Mouse (Mus musculus) liver, adult 2 months (tissue): ENCODE measurements around the gene Gm20388. TPM values are rescaled to one million over a fixed set of nuclear protein-coding genes. Genes with fewer than 3 reads are reported as not detected.

Experiments used
- DNase-seq: peaks from one replicate; pipeline ENCODE4 v3.0.0-alpha.2; 2011; ENCODE audit warnings: low read depth, low spot score; ENCODE audit errors: extremely low read depth
- H3K27ac ChIP-seq: fragments of 200-500 bp; replicated peaks from 2 replicates; pipeline ENCODE4 v1.5.1; 2012; ENCODE audit warnings: low read depth, mild to moderate bottlenecking, control low read depth, inconsistent platforms, low read length; ENCODE audit not compliant: insufficient read depth
- H3K27me3 ChIP-seq: fragments of 200-500 bp; 2 replicates; pipeline ENCODE4 v1.6.1; 2012; ENCODE audit warnings: mild to moderate bottlenecking, moderate library complexity, low read length, inconsistent platforms; ENCODE audit not compliant: control insufficient read depth, insufficient read depth
- H3K36me3 ChIP-seq: fragments of 200-500 bp; 2 replicates; pipeline ENCODE4 v1.6.1; 2012; ENCODE audit warnings: low read length, inconsistent platforms; ENCODE audit not compliant: control insufficient read depth, insufficient read depth
- H3K4me1 ChIP-seq: fragments of 200-500 bp; 2 replicates; pipeline ENCODE4 v1.6.1; 2011; ENCODE audit warnings: low read length; ENCODE audit not compliant: control insufficient read depth, insufficient read depth
- H3K4me3 ChIP-seq: fragments of 200-500 bp; 2 replicates; pipeline ENCODE4 v1.5.1; 2011; ENCODE audit warnings: low read depth, mild to moderate bottlenecking, control low read depth, low read length, moderate library complexity; ENCODE audit not compliant: insufficient read depth
- H3K79me2 ChIP-seq: fragments of 200-500 bp; 2 replicates; pipeline ENCODE4 v1.6.1; 2012; ENCODE audit warnings: inconsistent platforms, mild to moderate bottlenecking, low read length, moderate library complexity; ENCODE audit not compliant: control insufficient read depth, insufficient read depth
- H3K9ac ChIP-seq: fragments of 200-500 bp; 2 replicates; pipeline ENCODE4 v1.6.1; 2012; ENCODE audit warnings: low read depth, mild to moderate bottlenecking, control low read depth, inconsistent platforms, low read length
- CTCF ChIP-seq: fragments of 200-500 bp; IDR thresholded peaks from 2 replicates; pipeline ENCODE4 v1.5.1; 2011; ENCODE audit warnings: low read depth, low read length, control low read depth
- POLR2A ChIP-seq: fragments of 200-500 bp; IDR thresholded peaks from 2 replicates; pipeline ENCODE4 v1.6.1; 2011; ENCODE audit warnings: low read length, control low read depth; ENCODE audit not compliant: insufficient read depth; ENCODE audit errors: extremely low read depth
- WGBS: fragments of 180-500 bp; shearing (Covaris S2); methylation state at CpG from one replicate; pipeline ENCODE4 v1.1.7; 2018; 5-methylcytosine and 5-hydroxymethylcytosine counted together
- polyA plus RNA-seq: library from polyadenylated mRNA; depleted of rRNA; stranded (reverse); fragments of >200 nt; gene quantifications from 2 replicates; pipeline ENCODE4 v1.2.3, GENCODE M21; 2012
- total RNA-seq: library from RNA; depleted of rRNA; stranded (reverse); fragments of >200 nt; gene quantifications from 2 replicates; pipeline ENCODE4 v1.2.3, GENCODE M21; 2014

Gm20388 gene
- total and polyA plus RNA-seq, 2 experiments = 6.4 to 19.9 TPM

DNA sequence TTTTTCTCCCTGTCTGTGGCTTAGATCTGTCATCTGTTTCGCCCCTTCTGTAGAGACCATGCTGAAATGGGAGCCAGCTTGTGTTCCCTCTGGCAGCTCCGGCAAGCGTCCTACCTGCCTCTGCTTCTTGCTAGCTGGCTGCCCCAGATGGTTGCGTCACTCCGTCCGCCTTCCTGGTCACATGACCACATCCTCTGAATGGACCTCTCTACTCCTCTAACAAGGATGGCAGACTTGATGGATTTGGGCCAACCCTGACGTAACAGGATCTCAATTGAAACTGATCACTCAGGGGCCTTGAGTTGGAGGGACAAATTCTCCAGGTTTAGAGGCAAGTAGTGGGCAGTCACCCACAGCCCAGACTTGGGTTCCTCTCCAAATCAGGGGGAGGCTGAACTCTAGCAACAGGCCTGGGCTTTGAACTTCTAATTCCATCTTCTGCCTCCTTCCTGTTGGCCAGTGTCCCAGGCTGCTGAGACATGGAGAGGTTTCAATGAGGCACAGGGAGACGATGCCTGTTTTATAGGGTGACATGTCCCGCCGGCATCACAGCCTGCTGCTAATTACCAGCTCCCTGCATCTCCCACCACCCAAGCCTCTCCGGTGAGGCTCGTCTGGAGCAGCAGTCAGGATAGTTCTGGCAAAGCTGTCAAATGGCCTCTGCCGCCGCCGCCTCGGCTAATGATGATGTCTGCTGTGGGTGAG lies 2279.9 kb downstream of the Gm20388 start:
- TF ChIP-seq POLR2A = no peak
- TF ChIP-seq CTCF = no peak
- no peaks in the 10 kb centered on the region for H3K4me1 ChIP-seq
- no peak overlapping the region for H3K9ac ChIP-seq
- WGBS = 57% methylated on average over 16 of the region's 16 CpGs
- no peak overlapping the region for H3K27ac ChIP-seq
- no peak overlapping the region for H3K4me3 ChIP-seq
- no peaks in the 10 kb centered on the region for H3K36me3 ChIP-seq
- H3K27me3 ChIP-seq = no peaks in the 10 kb centered on the region
- DNase-seq = peak; percentile 11
- H3K79me2 ChIP-seq = no peaks in the 10 kb centered on the region

DNA sequence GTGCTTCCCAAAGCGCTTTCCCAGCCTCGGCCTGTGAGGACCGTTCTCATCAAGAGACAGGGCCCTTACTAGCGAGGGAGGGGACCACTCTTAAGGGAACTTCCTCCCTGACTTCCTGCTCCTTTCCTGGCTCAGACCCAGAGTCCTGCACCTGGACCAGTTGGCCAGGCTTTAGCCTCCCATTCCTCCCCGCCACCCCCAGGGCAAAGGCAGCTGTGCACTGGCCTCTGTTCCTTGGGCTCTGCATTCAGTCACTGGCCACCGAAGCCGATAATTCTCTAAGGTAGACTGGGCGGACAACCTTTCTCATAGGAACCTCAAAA lies 2280.4 kb downstream of the Gm20388 start:
- TF ChIP-seq CTCF (no peak), POLR2A (no peak)
- 84% methylated on average over 8 of the region's 8 CpGs for WGBS
- Histone ChIP-seq H3K9ac (no peak overlapping the region), H3K36me3 (no peaks in the 10 kb centered on the region), H3K27me3 (no peaks in the 10 kb centered on the region), H3K4me1 (no peaks in the 10 kb centered on the region), H3K27ac (no peak overlapping the region), H3K4me3 (no peak overlapping the region), H3K79me2 (no peaks in the 10 kb centered on the region)
- no peak for DNase-seq

DNA sequence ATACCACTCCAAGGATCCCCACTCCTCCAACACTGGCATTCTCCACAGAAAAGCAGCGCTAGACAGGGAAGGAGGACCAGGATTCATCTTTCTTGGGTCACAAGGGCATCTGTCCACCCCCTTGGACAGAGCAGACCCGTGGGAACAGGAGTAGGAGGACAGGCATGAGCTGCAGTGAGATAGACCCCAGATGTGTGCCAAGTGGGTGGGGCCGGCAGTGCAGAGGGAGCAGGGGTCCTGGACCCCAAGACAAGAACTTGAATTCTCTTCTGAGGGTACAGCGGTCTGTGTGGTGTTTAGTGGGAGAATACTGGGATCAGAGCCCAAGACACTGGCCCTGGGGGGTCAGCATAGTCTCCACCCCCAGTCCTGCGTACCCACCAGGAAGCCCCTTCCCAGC lies 2282.1 kb downstream of the Gm20388 start:
- TF ChIP-seq CTCF (no peak), POLR2A (no peak)
- 80% methylated on average over 5 of the region's 5 CpGs for WGBS
- Histone ChIP-seq H3K4me1 (no peaks in the 10 kb centered on the region), H3K9ac (no peak overlapping the region), H3K79me2 (no peaks in the 10 kb centered on the region), H3K4me3 (no peak overlapping the region), H3K36me3 (no peaks in the 10 kb centered on the region), H3K27ac (no peak overlapping the region), H3K27me3 (no peaks in the 10 kb centered on the region)
- no peak for DNase-seq

DNA sequence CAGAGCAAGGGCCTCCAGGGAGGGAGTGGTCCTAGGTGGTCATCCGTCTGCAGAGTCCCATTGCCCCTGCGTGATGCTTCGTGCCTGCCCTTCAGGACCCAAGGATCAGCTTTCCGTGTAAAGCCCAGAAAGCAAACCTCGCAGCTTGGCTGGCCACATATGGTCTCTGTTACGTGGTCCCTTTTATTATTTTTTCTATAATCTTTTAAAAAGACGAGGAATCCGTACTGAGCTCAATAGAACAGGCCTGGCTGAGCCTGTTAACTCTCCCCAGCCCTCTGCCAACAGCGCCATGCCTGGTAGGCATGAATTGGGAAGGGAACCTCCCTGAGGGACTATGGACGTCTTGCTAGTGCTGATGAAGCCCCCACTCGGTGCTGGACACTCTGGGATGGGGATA lies 2282.9 kb downstream of the Gm20388 start:
- Histone ChIP-seq H3K27ac (no peak overlapping the region), H3K27me3 (no peaks in the 10 kb centered on the region)
- WGBS = 78% methylated on average over 11 of the region's 11 CpGs

DNA sequence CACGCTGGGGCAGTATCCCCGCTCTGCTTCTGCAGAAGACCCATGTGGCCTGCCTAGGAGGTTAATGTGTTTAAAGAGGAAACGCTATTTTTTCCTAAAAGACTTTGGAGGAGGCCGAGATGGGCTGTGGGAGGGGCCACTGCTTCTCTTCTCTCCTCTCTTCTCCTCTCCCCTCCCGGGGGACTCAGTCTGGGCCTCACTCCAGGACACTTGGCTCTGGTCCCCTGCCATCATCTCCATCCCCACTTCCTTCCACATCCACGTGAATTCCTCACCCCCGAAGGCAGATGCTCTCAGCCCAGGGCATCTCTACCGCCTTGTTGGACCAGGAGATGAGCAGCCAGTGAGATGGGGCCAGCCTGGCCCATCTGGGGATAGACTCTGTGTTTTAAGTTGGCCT lies 2283.8 kb downstream of the Gm20388 start:
- Histone ChIP-seq H3K79me2 (no peaks in the 10 kb centered on the region), H3K27ac (no peak overlapping the region), H3K4me1 (no peaks in the 10 kb centered on the region), H3K4me3 (no peak overlapping the region), H3K36me3 (no peaks in the 10 kb centered on the region), H3K27me3 (no peaks in the 10 kb centered on the region), H3K9ac (no peak overlapping the region)
- no peak for TF ChIP-seq CTCF
- TF ChIP-seq POLR2A = no peak
- WGBS = 69% methylated on average over 8 of the region's 8 CpGs
- no peak for DNase-seq

More for the DNA sequence above, 2282.9 kb downstream of the Gm20388 start:
- H3K36me3 ChIP-seq = no peaks in the 10 kb centered on the region
- H3K79me2 ChIP-seq = no peaks in the 10 kb centered on the region
- no peak for TF ChIP-seq CTCF
- TF ChIP-seq POLR2A = no peak
- DNase-seq = no peak
- H3K9ac ChIP-seq = no peak overlapping the region
- H3K4me3 ChIP-seq = no peak overlapping the region
- H3K4me1 ChIP-seq = no peaks in the 10 kb centered on the region

DNA sequence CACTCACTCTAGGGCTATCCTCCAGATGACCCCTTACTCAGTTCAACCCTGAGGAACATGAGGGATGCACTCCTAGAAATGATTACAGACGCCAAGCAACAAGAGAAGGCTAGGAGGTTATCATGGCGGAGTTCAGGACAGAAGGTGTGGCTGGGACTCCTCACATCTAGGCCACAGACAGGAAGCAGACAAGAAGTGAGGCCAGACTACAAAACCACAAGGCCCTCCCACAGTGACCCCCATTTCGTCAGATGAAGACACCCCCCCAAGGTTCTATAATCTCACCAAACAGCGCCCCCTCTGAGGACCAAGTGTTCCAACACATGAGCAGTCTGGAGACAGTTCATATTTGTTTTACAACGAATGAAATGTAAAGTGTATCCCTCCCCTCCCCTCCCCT lies 2286.7 kb downstream of the Gm20388 start:
- no peak for DNase-seq
- Histone ChIP-seq H3K27me3 (no peaks in the 10 kb centered on the region), H3K79me2 (no peaks in the 10 kb centered on the region), H3K9ac (no peak overlapping the region), H3K27ac (no peak overlapping the region), H3K36me3 (no peaks in the 10 kb centered on the region), H3K4me1 (no peaks in the 10 kb centered on the region), H3K4me3 (no peak overlapping the region)
- no peak for TF ChIP-seq POLR2A
- TF ChIP-seq CTCF = no peak
- WGBS = 73% methylated on average over 5 of the region's 5 CpGs
